Mouse (Mus musculus): Measurements from ENCODE around the gene Mob3c. TPM values are rescaled to one million over a fixed set of nuclear protein-coding genes. Genes with fewer than 3 reads are reported as not detected.

Gene Mob3c
- total RNA-seq, 2 experiments from 2014 or later, result 3.9 TPM

DNA sequence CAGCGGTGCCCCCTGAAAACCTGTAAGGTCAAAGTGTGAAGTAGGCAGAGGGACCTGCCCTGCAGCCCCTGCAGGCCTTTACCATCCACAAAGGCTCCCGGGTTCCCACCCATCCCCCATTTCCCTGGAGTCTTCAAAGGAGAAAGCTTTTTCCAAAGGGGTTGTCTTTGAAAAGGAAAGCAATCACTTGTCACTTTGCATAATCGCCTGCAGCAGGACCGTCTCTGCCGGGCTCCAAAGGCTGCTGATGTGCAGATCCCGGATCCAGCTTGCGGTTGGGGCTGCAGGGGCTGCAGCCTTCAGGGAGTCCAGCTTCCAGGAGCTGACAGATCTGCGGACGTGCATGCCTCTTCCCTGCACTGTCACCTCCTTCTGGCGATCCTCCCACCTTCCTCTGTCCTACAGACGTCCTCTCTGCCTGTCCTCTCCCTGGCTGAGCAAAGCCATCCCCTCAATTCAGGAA, 50.4 kb downstream of the Mob3c start:
- intact Hi-C loops (cut with DNase I), result no loop called here

DNA sequence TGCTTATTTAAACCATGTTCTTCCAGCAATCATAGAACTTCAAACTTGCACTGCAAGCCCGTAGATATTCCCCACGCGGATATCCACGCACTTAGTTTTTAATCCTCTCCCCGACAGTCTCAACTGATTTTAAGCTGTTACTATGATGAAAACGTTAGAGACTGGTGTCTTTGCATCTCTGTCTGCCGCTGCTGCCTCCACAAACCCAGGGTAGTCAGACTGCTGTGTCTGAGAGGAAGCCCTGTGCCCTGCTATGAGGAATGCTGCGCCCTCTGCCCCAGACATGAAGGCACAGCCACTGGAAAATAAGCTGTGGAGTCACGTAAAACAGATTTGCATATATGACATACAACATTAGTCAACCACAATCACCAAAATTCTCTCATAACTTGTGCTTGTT, 50.9 kb downstream of the Mob3c start:
- no peak for DNase-seq
- intact Hi-C loops (cut with DNase I), result no loop called here

More for the DNA sequence above, 50.4 kb downstream of the Mob3c start:
- no peak for DNase-seq

DNA sequence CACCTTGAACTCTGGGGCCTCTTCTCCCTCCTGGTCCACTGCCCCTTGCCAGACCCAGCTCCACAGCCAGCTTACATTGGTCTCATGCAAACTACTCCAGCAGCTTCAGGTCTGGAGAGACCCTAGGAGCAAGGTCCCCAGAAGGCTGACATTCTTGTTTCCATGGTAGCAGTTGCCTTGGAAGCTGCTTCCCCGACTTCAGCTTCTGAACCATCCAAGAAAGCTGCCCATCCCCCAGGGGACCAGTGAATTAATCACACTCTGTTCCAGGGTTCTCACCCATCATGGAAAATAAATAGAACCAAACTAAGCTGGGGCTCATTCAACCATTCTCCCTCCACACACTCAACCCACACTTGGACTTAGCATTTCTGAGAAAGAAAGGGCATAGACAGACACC, 53.3 kb downstream of the Mob3c start:
- intact Hi-C loops (cut with DNase I), result no loop called here

DNA sequence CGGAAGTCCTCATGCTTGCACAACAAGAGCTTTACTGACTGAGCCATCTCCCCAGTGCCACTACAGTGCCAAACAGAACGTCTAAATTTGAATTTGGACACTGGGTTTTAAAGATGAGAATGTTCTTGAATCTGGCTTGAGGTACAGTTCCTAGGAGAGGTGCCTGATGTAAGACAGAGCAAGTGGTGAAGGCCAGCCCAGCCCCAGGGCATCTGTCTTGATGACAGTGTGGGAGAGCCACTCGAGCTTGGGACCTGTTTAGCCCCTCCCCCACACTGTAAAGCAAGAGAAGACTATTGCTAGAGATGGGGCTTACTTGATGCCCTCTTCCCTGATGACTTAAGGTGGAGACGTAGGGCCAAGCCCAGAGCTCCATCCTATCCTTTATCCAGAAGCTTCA, 54.3 kb downstream of the Mob3c start:
- intact Hi-C loops (cut with DNase I), result no loop called here
- no peak for DNase-seq

More for the DNA sequence above, 53.3 kb downstream of the Mob3c start:
- peak; percentile 66 for DNase-seq

DNA sequence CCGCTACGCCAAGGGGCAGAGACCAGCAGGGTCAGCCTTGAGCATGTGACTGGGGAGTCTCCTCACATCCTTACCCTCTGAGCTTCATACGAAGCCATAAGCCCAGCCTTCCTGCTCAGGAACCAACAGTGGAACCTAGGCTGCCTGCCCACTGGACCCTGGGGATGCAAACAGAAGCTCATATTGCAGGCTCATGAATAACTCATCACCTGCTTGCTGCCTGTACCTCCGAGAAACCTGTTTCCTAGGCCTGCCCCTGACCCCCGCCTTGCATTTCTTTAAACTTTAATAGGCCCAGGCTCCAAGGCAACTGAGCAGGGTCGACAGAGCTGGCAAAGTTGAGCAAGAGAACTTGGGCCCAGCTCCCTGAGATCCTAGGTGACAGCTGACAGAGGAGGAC, 56.1 kb downstream of the Mob3c start, which contains the start of gene Kncn:
Gene Kncn, plus strand, starts transcription at position 379 of the 400 bp plus-strand sequence.
- no peak for DNase-seq
- intact Hi-C loops (cut with DNase I), result no loop called here

Other genes with a start within 250 kb of the Mob3c start
- not detected for gene Cyp4a32, start 227.1 kb upstream of the Mob3c start, total RNA-seq (2021)
- 1 to 10 TPM; 3.7 to 4.3 TPM for gene Cyp4b1, start 180.4 kb upstream of the Mob3c start, total RNA-seq (2021)
- gene Efcab14, start 90.3 kb upstream of the Mob3c start, total RNA-seq (2021), result 10 to 100 TPM; 20.7 to 22.7 TPM
- gene Tex38, start 47.1 kb upstream of the Mob3c start, total RNA-seq (2021), result under 1 TPM in 1 of 2 experiments, not detected in 1; 0.66 TPM
- gene Atpaf1, start 43.3 kb upstream of the Mob3c start, total RNA-seq (2021), result 10 to 100 TPM; 23.4 to 26.3 TPM
- 10 to 100 TPM; 28.8 to 29.8 TPM for gene Mknk1, start 11.1 kb downstream of the Mob3c start, total RNA-seq (2021)
- under 1 TPM in 1 of 2 experiments, not detected in 1; 0.32 TPM for gene Kncn, start 56.3 kb downstream of the Mob3c start, total RNA-seq (2021)
- gene 6430628N08Rik, start 62.6 kb downstream of the Mob3c start, total RNA-seq (2021), result under 1 TPM; 0.24 to 0.36 TPM
- under 1 TPM; 0.10 to 0.38 TPM for gene Dmbx1, start 111.8 kb downstream of the Mob3c start, total RNA-seq (2021)
- gene Faah, start 189.8 kb downstream of the Mob3c start, total RNA-seq (2021), result 10 to 100 TPM; 45.8 to 53.7 TPM
- 1 to 10 TPM; 6.6 to 8.2 TPM for gene Nsun4, start 225.8 kb downstream of the Mob3c start, total RNA-seq (2021)
- gene Uqcrh, start 247.0 kb downstream of the Mob3c start, total RNA-seq (2021), result 100 to 1,000 TPM; 319 to 327 TPM
- gene Lrrc41, start 247.2 kb downstream of the Mob3c start, total RNA-seq (2021), result 10 to 100 TPM; 60.2 to 68.2 TPM

Measured in left cerebral cortex, postnatal 4 days (tissue).